Mouse (Mus musculus): Measurements from ENCODE around the gene Dcdc2b. TPM values are rescaled to one million over a fixed set of nuclear protein-coding genes. Genes with fewer than 3 reads are reported as not detected.

The Dcdc2b gene
- polyA plus RNA-seq, 1 experiment from 2014 or later = 2.3 TPM

GRCm38 (mm10) chr4:129618786-129619691 is 5.0 kb upstream of the Dcdc2b start, which contains the start of gene Iqcc:
Iqcc (minus strand) TSS chr4:129619099.
- H3K27me3 ChIP-seq = no peaks in the 10 kb centered on the region
- H3K27ac ChIP-seq = peak within 1 kb of the TSS; percentile 85
- peak within 1 kb of the TSS; percentile 64 for H3K4me3 ChIP-seq
- peak; percentile 91 for ATAC-seq
- H3K9ac ChIP-seq = peak within 1 kb of the TSS; percentile 93
- H3K4me2 ChIP-seq = peak within 1 kb of the TSS; percentile 89
- H3K36me3 ChIP-seq (ENCODE audit: poor library complexity, severe bottlenecking) = peaks cover 24% of the 10 kb centered on the region
- no peaks in the 10 kb centered on the region for H3K9me3 ChIP-seq (replicated peaks)
- WGBS = 5% methylated on average over 44 of the region's 44 CpGs
- H3K4me1 ChIP-seq = peaks cover 37% of the 10 kb centered on the region

GRCm38 (mm10) chr4:129618031-129618430 is 4.0 kb upstream of the Dcdc2b start:
- 93% methylated on average over 5 of the region's 5 CpGs for whole genome bisulfite sequencing
- H3K27ac ChIP-seq = no peak overlapping the region

GRCm38 (mm10) chr4:129617121-129617641 is 3.1 kb upstream of the Dcdc2b start:
- no peaks in the 10 kb centered on the region for H3K27me3 ChIP-seq
- H3K36me3 ChIP-seq (ENCODE audit: poor library complexity, severe bottlenecking) = peaks cover 24% of the 10 kb centered on the region
- H3K4me3 ChIP-seq = no peak overlapping the region
- no peak overlapping the region for H3K27ac ChIP-seq
- 97% methylated on average over 7 of the region's 7 CpGs for whole genome bisulfite sequencing
- no peak for ATAC-seq
- H3K4me2 ChIP-seq = no peak overlapping the region
- no peak overlapping the region; the same call in 1 of the 2 replicates for H3K9ac ChIP-seq
- peaks cover 27% of the 10 kb centered on the region for H3K4me1 ChIP-seq
- H3K9me3 ChIP-seq (replicated peaks) = no peaks in the 10 kb centered on the region

More at GRCm38 (mm10) chr4:129618031-129618430, 4.0 kb upstream of the Dcdc2b start:
- no peaks in the 10 kb centered on the region for H3K9me3 ChIP-seq (replicated peaks)
- H3K4me3 ChIP-seq = peak overlapping the region; percentile 64
- no peaks in the 10 kb centered on the region for H3K27me3 ChIP-seq
- no peak for ATAC-seq
- peaks cover 35% of the 10 kb centered on the region for H3K4me1 ChIP-seq
- peak overlapping the region; percentile 93 for H3K9ac ChIP-seq
- peak overlapping the region; percentile 89 for H3K4me2 ChIP-seq
- H3K36me3 ChIP-seq (ENCODE audit: poor library complexity, severe bottlenecking) = peaks cover 24% of the 10 kb centered on the region

GRCm38 (mm10) chr4:129616631-129617030 is 2.6 kb upstream of the Dcdc2b start:
- 95% methylated on average over 3 of the region's 3 CpGs for WGBS
- H3K27ac ChIP-seq = no peak overlapping the region
- H3K4me2 ChIP-seq = no peak overlapping the region
- H3K9ac ChIP-seq = no peak overlapping the region; the same call in 1 of the 2 replicates
- no peak overlapping the region for H3K4me3 ChIP-seq
- H3K4me1 ChIP-seq = peaks cover 22% of the 10 kb centered on the region
- no peaks in the 10 kb centered on the region for H3K27me3 ChIP-seq
- peaks cover 24% of the 10 kb centered on the region for H3K36me3 ChIP-seq (ENCODE audit: poor library complexity, severe bottlenecking)
- no peaks in the 10 kb centered on the region for H3K9me3 ChIP-seq (replicated peaks)
- ATAC-seq = no peak

GRCm38 (mm10) chr4:129615801-129616290 is 1.8 kb upstream of the Dcdc2b start:
- H3K9me3 ChIP-seq (replicated peaks) = no peaks in the 10 kb centered on the region
- 88% methylated on average over 9 of the region's 9 CpGs for WGBS

GRCm38 (mm10) chr4:129610472-129610871 is 3.6 kb downstream of the Dcdc2b start:
- no peak overlapping the region for H3K4me2 ChIP-seq
- H3K9ac ChIP-seq = no peak overlapping the region
- 0 out of 2 replicates have a peak, but pooled peaks cover 4% of the 10 kb centered on the region for H3K4me1 ChIP-seq
- H3K27ac ChIP-seq = no peak overlapping the region
- no peak overlapping the region for H3K4me3 ChIP-seq
- ATAC-seq = no peak
- WGBS = 80% methylated on average over 4 of the region's 4 CpGs
- no peaks in the 10 kb centered on the region for H3K9me3 ChIP-seq (replicated peaks)
- H3K27me3 ChIP-seq = no peaks in the 10 kb centered on the region
- H3K36me3 ChIP-seq (ENCODE audit: poor library complexity, severe bottlenecking) = peaks cover 38% of the 10 kb centered on the region

More at GRCm38 (mm10) chr4:129615801-129616290, 1.8 kb upstream of the Dcdc2b start:
- peaks cover 24% of the 10 kb centered on the region for H3K36me3 ChIP-seq (ENCODE audit: poor library complexity, severe bottlenecking)
- H3K27ac ChIP-seq = no peak overlapping the region
- ATAC-seq = no peak
- H3K9ac ChIP-seq = no peak overlapping the region
- H3K4me3 ChIP-seq = no peak overlapping the region
- H3K4me2 ChIP-seq = no peak overlapping the region
- peaks cover 16% of the 10 kb centered on the region for H3K4me1 ChIP-seq
- H3K27me3 ChIP-seq = no peaks in the 10 kb centered on the region

GRCm38 (mm10) chr4:129610026-129610425 is 4.0 kb downstream of the Dcdc2b start:
- Histone ChIP-seq H3K4me1 (0 out of 2 replicates have a peak, but pooled peaks cover 4% of the 10 kb centered on the region), H3K27me3 (no peaks in the 10 kb centered on the region), H3K9me3 (replicated peaks) (no peaks in the 10 kb centered on the region), H3K36me3 (ENCODE audit: poor library complexity, severe bottlenecking) (peaks cover 40% of the 10 kb centered on the region), H3K4me3 (no peak overlapping the region), H3K9ac (no peak overlapping the region), H3K27ac (no peak overlapping the region), H3K4me2 (no peak overlapping the region)
- ATAC-seq = no peak
- WGBS = 75% methylated on average over 4 of the region's 4 CpGs

GRCm38 (mm10) chr4:129609139-129609631 is 4.9 kb downstream of the Dcdc2b start:
- Histone ChIP-seq H3K36me3 (ENCODE audit: poor library complexity, severe bottlenecking) (peaks cover 48% of the 10 kb centered on the region), H3K27ac (no peak overlapping the region), H3K4me1 (0 out of 2 replicates have a peak, but pooled peaks cover 3% of the 10 kb centered on the region), H3K9ac (no peak overlapping the region), H3K4me3 (no peak overlapping the region), H3K27me3 (no peaks in the 10 kb centered on the region), H3K4me2 (no peak overlapping the region), H3K9me3 (replicated peaks) (no peaks in the 10 kb centered on the region)
- no peak for ATAC-seq
- 83% methylated on average over 12 of the region's 12 CpGs for WGBS

GRCm38 (mm10) chr4:129608426-129609025 is 5.5 kb downstream of the Dcdc2b start:
- Histone ChIP-seq H3K27ac (peak overlapping the region; percentile 45; the same call in 1 of the 2 replicates), H3K4me1 (no peaks in the 10 kb centered on the region), H3K9me3 (replicated peaks) (no peaks in the 10 kb centered on the region), H3K27me3 (no peaks in the 10 kb centered on the region), H3K4me2 (no peak overlapping the region), H3K9ac (no peak overlapping the region), H3K36me3 (ENCODE audit: poor library complexity, severe bottlenecking) (peaks cover 55% of the 10 kb centered on the region), H3K4me3 (no peak overlapping the region)
- WGBS = 35% methylated on average over 7 of the region's 7 CpGs
- peak; percentile 80 for ATAC-seq

GRCm38 (mm10) chr4:129600233-129601158 is 13.6 kb downstream of the Dcdc2b start, which contains the start of the genes Eif3i and Tmem234:
Eif3i (minus strand) TSS chr4:129600648.
Tmem234 (plus strand) TSS chr4:129600668.
- H3K4me3 ChIP-seq = peak within 1 kb of the TSS; percentile 99
- H3K4me1 ChIP-seq = peaks cover 33% of the 10 kb centered on the region
- H3K27me3 ChIP-seq = no peaks in the 10 kb centered on the region
- peak within 1 kb of the TSS; percentile 94 for H3K9ac ChIP-seq
- ATAC-seq = peak; percentile 95
- H3K9me3 ChIP-seq (replicated peaks) = no peaks in the 10 kb centered on the region
- H3K4me2 ChIP-seq = peak within 1 kb of the TSS; percentile 91
- WGBS = under 1% methylated on average over 73 of the region's 74 CpGs
- H3K36me3 ChIP-seq (ENCODE audit: poor library complexity, severe bottlenecking) = peaks cover 58% of the 10 kb centered on the region
- peak within 1 kb of the TSS; percentile 65 for H3K27ac ChIP-seq

- WGBS = 86% methylated on average over 4 of the region's 4 CpGs
- no peak overlapping the region for H3K9ac ChIP-seq
- no peak overlapping the region for H3K4me3 ChIP-seq
- ATAC-seq = no peak
- no peaks in the 10 kb centered on the region for H3K27me3 ChIP-seq
- no peak overlapping the region for H3K27ac ChIP-seq
- no peak overlapping the region for H3K4me2 ChIP-seq
- H3K9me3 ChIP-seq (replicated peaks) = no peaks in the 10 kb centered on the region
- peaks cover 5% of the 10 kb centered on the region for H3K4me1 ChIP-seq
- peaks cover 38% of the 10 kb centered on the region for H3K36me3 ChIP-seq (ENCODE audit: poor library complexity, severe bottlenecking)
These were observed 25.2 kb downstream of the Dcdc2b start for GRCm38 (mm10) chr4:129588865-129589264.

Data from forebrain, embryonic 13.5 days (tissue).